Mouse (Mus musculus) splenic B cell, adult 2 months (primary cell): ENCODE data around the gene Stk25.
"Not testable (repeated sequence)": the region's sequence is repeated elsewhere in the genome, so short reads cannot be mapped to it uniquely, and the experiment has no call there.

Source experiments
- DNase-seq: peaks from one replicate; pipeline ENCODE4 v3.0.0-alpha.2; 2011; ENCODE audit warnings: low read depth, low spot score
- H3K27me3 ChIP-seq: 2 replicates; pipeline ENCODE4 v1.6.1; 2012; ENCODE audit warnings: mild to moderate bottlenecking, low read length, moderate library complexity, mixed read lengths; ENCODE audit not compliant: control insufficient read depth, poor library complexity, insufficient read depth, severe bottlenecking
- H3K36me3 ChIP-seq: 2 replicates; pipeline ENCODE4 v1.6.1; 2012; ENCODE audit warnings: mild to moderate bottlenecking, low read length, moderate library complexity, mixed read lengths; ENCODE audit not compliant: control insufficient read depth, poor library complexity, insufficient read depth, severe bottlenecking

Stk25 gene

GRCm38 (mm10) chr1:93658559-93658958 is at the start of gene Stk25:
TSS of gene Stk25 (minus strand) at chr1:93658659.
- not testable (repeated sequence) for H3K27me3 ChIP-seq, DNase-seq, H3K36me3 ChIP-seq

DNA sequence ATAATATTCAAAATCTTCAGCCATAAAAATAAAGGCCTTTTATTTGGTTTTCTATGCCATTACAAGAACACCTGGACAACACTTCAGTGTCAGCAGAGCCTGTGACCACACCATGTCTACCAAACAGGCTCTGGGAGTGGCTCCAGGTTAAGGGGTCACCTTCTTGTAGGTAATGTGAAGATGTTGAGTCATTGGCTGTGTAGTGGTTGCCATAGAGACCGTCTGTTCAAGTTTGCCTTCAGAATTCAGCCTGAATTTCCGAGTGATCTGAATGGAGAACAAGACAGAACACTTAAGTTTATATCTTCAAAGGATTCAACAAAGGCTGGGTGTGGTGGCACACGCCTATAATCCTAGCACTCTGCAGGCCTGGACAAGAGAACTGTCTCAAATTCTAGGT is 46.9 kb upstream of the Stk25 start:
- no peak for DNase-seq
- Histone ChIP-seq H3K36me3 (0 out of 2 replicates have a peak, but pooled peaks cover 2% of the 10 kb centered on the region), H3K27me3 (no peaks in the 10 kb centered on the region)

DNA sequence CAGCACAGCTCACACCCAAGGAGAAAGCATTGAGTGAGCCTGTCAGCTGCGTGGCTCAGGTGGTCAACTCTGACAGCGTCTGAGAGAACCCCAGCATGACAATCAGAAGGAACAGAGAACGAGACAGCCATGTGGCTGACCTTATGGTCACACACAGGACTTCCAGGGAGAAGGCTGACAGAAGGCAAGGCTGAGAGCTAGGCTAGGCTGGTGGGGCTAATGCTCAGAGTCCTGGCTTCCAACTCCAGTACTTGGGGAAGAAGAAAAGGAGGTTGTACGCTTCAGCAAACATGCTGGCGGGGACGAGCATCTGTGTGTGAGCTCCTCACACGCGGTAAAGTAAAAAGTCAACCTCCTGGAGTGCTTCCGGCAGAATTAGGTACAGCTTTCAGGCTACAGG is 45.9 kb upstream of the Stk25 start:
- no peak for DNase-seq
- H3K36me3 ChIP-seq, result 0 out of 2 replicates have a peak, but pooled peaks cover 2% of the 10 kb centered on the region
- no peaks in the 10 kb centered on the region for H3K27me3 ChIP-seq

DNA sequence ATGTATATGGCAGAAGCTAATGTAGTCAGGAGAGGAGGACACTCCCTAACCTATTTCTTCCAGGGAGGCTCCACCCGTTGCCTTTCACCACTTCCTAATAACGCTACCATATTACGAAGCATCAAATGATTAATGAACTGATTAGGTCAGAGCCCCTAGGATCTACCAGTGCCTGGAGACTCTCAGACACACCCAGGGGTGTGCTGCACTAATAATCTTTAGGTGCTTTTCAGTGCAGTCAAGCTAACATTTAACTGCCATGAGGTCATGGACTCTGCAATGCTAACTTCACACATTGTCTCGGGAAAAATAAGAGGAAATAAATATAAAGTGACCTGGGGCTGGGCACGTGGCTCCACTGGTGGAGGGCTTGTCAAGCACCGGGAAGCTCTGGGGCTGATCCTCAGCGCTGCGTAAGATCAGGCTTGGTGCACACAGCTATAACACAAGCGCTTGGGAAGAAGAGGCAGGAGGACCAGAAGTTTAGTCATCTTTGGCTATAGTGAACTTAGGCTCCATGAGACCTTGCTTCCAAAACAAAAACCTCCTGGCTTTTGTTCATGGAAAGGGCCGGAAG is 45.1 kb upstream of the Stk25 start:
- DNase-seq, result no peak
- no peaks in the 10 kb centered on the region for H3K27me3 ChIP-seq

GRCm38 (mm10) chr1:93702106-93702505 is 43.6 kb upstream of the Stk25 start:
- no peak for DNase-seq
- Histone ChIP-seq H3K27me3 (no peaks in the 10 kb centered on the region), H3K36me3 (no peaks in the 10 kb centered on the region)

More for the DNA sequence above, 45.1 kb upstream of the Stk25 start:
- 0 out of 2 replicates have a peak, but pooled peaks cover under 1% of the 10 kb centered on the region for H3K36me3 ChIP-seq

- no peaks in the 10 kb centered on the region for H3K27me3 ChIP-seq
- H3K36me3 ChIP-seq, result no peaks in the 10 kb centered on the region
- no peak for DNase-seq
Observed at GRCm38 (mm10) chr1:93699159-93699558, 40.7 kb upstream of the Stk25 start.

GRCm38 (mm10) chr1:93697317-93697716 is 38.9 kb upstream of the Stk25 start:
- H3K36me3 ChIP-seq, result no peaks in the 10 kb centered on the region
- no peaks in the 10 kb centered on the region for H3K27me3 ChIP-seq
- DNase-seq, result no peak

- Histone ChIP-seq H3K36me3 (no peaks in the 10 kb centered on the region), H3K27me3 (no peaks in the 10 kb centered on the region)
- DNase-seq, result no peak
Observed at GRCm38 (mm10) chr1:93694966-93695365, 36.5 kb upstream of the Stk25 start.

DNA sequence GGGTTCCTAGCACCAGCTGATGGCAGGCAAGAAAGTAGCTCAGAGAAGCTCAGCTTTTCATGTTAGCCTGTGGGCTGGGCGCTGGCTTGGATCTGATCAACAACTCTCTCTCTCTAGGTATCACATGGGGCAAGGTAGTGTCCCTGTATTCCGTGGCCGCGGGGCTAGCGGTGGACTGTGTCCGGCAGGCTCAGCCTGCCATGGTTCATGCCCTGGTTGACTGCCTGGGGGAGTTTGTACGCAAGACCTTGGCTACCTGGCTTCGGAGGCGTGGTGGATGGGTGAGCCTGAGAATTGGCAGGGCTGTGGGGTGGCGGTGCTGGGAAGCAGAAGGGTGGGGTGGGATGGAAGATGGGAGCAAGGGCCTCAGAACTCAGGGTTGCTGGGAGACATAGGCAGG is 35.5 kb upstream of the Stk25 start:
- DNase-seq, result no peak
- Histone ChIP-seq H3K36me3 (no peaks in the 10 kb centered on the region), H3K27me3 (no peaks in the 10 kb centered on the region)

GRCm38 (mm10) chr1:93693502-93693901 is 35.0 kb upstream of the Stk25 start:
- H3K27me3 ChIP-seq, result no peaks in the 10 kb centered on the region
- no peaks in the 10 kb centered on the region for H3K36me3 ChIP-seq
- DNase-seq, result no peak

- Histone ChIP-seq H3K27me3 (no peaks in the 10 kb centered on the region), H3K36me3 (no peaks in the 10 kb centered on the region)
Observed at GRCm38 (mm10) chr1:93692773-93693172, 34.3 kb upstream of the Stk25 start.

GRCm38 (mm10) chr1:93691786-93692357 is 33.4 kb upstream of the Stk25 start:
- Histone ChIP-seq H3K36me3 (no peaks in the 10 kb centered on the region), H3K27me3 (no peaks in the 10 kb centered on the region)
- no peak for DNase-seq

More at GRCm38 (mm10) chr1:93692773-93693172, 34.3 kb upstream of the Stk25 start:
- no peak for DNase-seq

GRCm38 (mm10) chr1:93691106-93691505 is 32.6 kb upstream of the Stk25 start:
- H3K36me3 ChIP-seq, result no peaks in the 10 kb centered on the region
- DNase-seq, result no peak
- no peaks in the 10 kb centered on the region for H3K27me3 ChIP-seq

GRCm38 (mm10) chr1:93689901-93690496 is 31.5 kb upstream of the Stk25 start:
- no peak for DNase-seq
- Histone ChIP-seq H3K36me3 (no peaks in the 10 kb centered on the region), H3K27me3 (no peaks in the 10 kb centered on the region)

GRCm38 (mm10) chr1:93688154-93688553 is 29.7 kb upstream of the Stk25 start:
- no peaks in the 10 kb centered on the region for H3K36me3 ChIP-seq
- DNase-seq, result no peak
- H3K27me3 ChIP-seq, result no peaks in the 10 kb centered on the region
